Mouse (Mus musculus) kidney, postnatal 0 days (tissue): Measurements from ENCODE around the gene Vrtn. TPM values are rescaled to one million over a fixed set of nuclear protein-coding genes. Genes with fewer than 3 reads are reported as not detected.

Experiments
- ATAC-seq: fragments of 200-750 bp; cut with Nextera tagmentation; replicated peaks from 2 replicates; pipeline ENCODE4 v1.8.0; 2017; ENCODE audit warnings: low read depth, moderate number of reproducible peaks, moderate TSS enrichment, moderate library complexity; ENCODE audit not compliant: low FRiP score
- DNase-seq: peaks from one replicate; pipeline ENCODE4 v3.0.0-alpha.2; 2016; ENCODE audit warnings: low spot score
- H3K27ac ChIP-seq: fragments of 300-500 bp; sonication (generic); 2 replicates; pipeline ENCODE4 v1.5.1; 2014; ENCODE audit warnings: mild to moderate bottlenecking
- H3K27me3 ChIP-seq: fragments of 300-500 bp; sonication (generic); 2 replicates; pipeline ENCODE4 v1.6.1; 2014; ENCODE audit warnings: low read length, mixed read lengths; ENCODE audit not compliant: insufficient read depth
- H3K36me3 ChIP-seq: fragments of 300-500 bp; sonication (generic); 2 replicates; pipeline ENCODE4 v1.6.1; 2014; ENCODE audit warnings: low read length, mixed read lengths; ENCODE audit not compliant: insufficient read depth
- H3K4me1 ChIP-seq: fragments of 300-500 bp; sonication (generic); replicated peaks from 2 replicates; pipeline ENCODE4 v1.6.1; 2014; ENCODE audit warnings: antibody characterized with exemption, low read length, mixed read lengths; ENCODE audit not compliant: insufficient read depth
- H3K4me2 ChIP-seq: fragments of 300-500 bp; sonication (generic); 2 replicates; pipeline ENCODE4 v1.6.1; 2014; ENCODE audit warnings: mild to moderate bottlenecking, low read length, moderate library complexity, mixed read lengths
- H3K4me3 ChIP-seq: fragments of 300-500 bp; sonication (generic); replicated peaks from 2 replicates; pipeline ENCODE4 v1.5.1; 2014; ENCODE audit warnings: low read depth, low read length
- H3K9ac ChIP-seq: fragments of 300-500 bp; sonication (generic); 2 replicates; pipeline ENCODE4 v1.6.1; 2014; ENCODE audit warnings: low read depth, low read length
- H3K9me3 ChIP-seq: fragments of 300-500 bp; sonication (generic); replicated peaks from 2 replicates; pipeline ENCODE4 v1.6.1; 2016; ENCODE audit warnings: low read length, inconsistent platforms, mixed read lengths
- CTCF ChIP-seq: IDR thresholded peaks from 2 replicates; pipeline ENCODE4 v1.5.1; 2016; ENCODE audit warnings: antibody characterized with exemption, low read depth, mild to moderate bottlenecking, moderate library complexity
- WGBS: fragments of 180-500 bp; shearing (Covaris S2); extraction: QIAGEN DNeasy Blood & Tissue Kit; methylation state at CpG from one replicate; pipeline ENCODE4 v1.1.7; 2014; 5-methylcytosine and 5-hydroxymethylcytosine counted together
- polyA plus RNA-seq: library from polyadenylated mRNA; unstranded; fragments of >200 nt; fragmentation: Nextera tagmentation; extraction: Ambion mirVana; gene quantifications from 2 replicates; pipeline ENCODE4 v1.2.1, GENCODE M21; 2015

The Vrtn gene
- polyA plus RNA-seq, 1 experiment from 2014 or later, result not detected

- H3K27me3 ChIP-seq, result no peaks in the 10 kb centered on the region
- no peaks in the 10 kb centered on the region for H3K9me3 ChIP-seq
- no peak for TF ChIP-seq CTCF
- no peaks in the 10 kb centered on the region for H3K4me1 ChIP-seq
- ATAC-seq (no peak), DNase-seq (no peak)
- 48% methylated on average over 14 of the region's 14 CpGs for WGBS
- no peak overlapping the region for H3K27ac ChIP-seq
- H3K4me2 ChIP-seq, result no peak overlapping the region
- no peak overlapping the region for H3K4me3 ChIP-seq
- no peak overlapping the region for H3K9ac ChIP-seq
- no peaks in the 10 kb centered on the region for H3K36me3 ChIP-seq
These were observed 34.1 kb downstream of the Vrtn start for GRCm38 (mm10) chr12:84674666-84675526.

DNA sequence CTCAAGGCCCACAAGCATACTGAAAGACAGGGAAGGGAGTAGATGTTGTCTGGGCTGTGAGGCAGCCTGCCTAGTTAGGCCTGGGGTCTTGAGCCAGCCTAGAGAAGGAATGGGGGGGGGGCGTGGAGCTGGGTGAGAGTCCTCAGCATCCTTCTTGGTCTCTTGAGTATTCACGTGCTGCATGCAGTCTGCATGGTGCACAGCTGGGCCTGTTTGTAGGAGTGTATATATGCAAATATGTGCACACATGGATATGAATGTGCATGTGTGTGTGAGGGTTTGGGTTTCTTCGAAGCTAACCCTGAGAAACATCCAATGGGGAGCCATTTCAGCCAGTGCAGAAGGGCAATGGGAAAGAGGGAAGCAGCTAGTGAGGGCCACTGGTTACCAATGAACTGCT lies 35.2 kb downstream of the Vrtn start:
- H3K9me3 ChIP-seq, result no peaks in the 10 kb centered on the region
- H3K27me3 ChIP-seq, result no peaks in the 10 kb centered on the region
- WGBS, result 83% methylated on average over 3 of the region's 3 CpGs
- H3K4me3 ChIP-seq, result no peak overlapping the region
- DNase-seq (no peak), ATAC-seq (no peak)
- H3K36me3 ChIP-seq, result no peaks in the 10 kb centered on the region
- no peaks in the 10 kb centered on the region for H3K4me1 ChIP-seq
- TF ChIP-seq CTCF, result no peak
- no peak overlapping the region for H3K27ac ChIP-seq
- H3K9ac ChIP-seq, result no peak overlapping the region
- no peak overlapping the region for H3K4me2 ChIP-seq

- Histone ChIP-seq H3K36me3 (no peaks in the 10 kb centered on the region), H3K9me3 (no peaks in the 10 kb centered on the region), H3K27ac (no peak overlapping the region), H3K4me3 (no peak overlapping the region), H3K4me2 (no peak overlapping the region), H3K9ac (no peak overlapping the region), H3K4me1 (no peaks in the 10 kb centered on the region), H3K27me3 (no peaks in the 10 kb centered on the region)
- DNase-seq (no peak), ATAC-seq (no peak)
- no peak for TF ChIP-seq CTCF
- WGBS, result 63% methylated on average over 7 of the region's 7 CpGs
These were observed 43.8 kb downstream of the Vrtn start for GRCm38 (mm10) chr12:84684569-84684968.

DNA sequence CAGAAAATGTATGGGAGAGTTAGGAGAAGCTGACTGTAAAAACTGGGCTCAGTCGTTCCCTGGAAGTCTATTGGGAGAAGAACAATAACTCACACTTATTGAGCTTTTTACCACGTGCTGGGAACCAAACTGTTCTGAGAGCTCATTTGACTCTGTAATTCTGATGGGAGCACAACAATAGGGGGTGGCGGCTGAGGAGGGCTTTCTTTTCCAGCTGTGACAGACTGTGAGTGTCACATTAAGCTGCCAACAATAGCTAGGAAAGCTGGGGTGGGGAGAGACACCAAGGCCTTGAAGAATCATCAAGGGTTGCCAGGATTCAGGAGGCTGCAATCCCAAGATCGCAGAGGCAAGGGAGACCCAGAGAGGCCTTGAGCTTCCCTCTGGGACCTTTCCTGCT lies 45.4 kb downstream of the Vrtn start:
- Histone ChIP-seq H3K4me3 (no peak overlapping the region), H3K9me3 (no peaks in the 10 kb centered on the region)
- WGBS, result 41% methylated on average over 4 of the region's 4 CpGs

DNA sequence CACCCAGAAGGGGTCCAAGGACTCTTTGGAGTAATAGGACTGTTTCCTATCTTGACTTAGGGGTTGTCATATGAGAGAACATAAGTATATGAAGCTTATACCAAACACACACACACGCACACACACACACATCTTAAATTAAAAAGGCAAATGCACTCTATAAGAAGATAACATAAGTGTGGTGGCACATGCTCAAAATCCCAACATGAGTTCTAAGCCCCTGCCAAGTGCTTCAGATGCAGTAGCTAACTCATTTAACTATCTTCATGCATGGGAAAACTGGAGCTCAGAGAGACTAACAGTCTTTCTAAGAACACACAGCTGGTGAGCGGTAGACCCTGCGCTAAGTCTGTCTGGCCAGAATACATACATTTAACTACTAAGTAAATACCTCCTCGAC lies 46.7 kb downstream of the Vrtn start:
- 84% methylated on average over 4 of the region's 4 CpGs for WGBS
- no peaks in the 10 kb centered on the region for H3K9me3 ChIP-seq
- ATAC-seq (no peak), DNase-seq (no peak)
- H3K4me2 ChIP-seq, result no peak overlapping the region
- no peaks in the 10 kb centered on the region for H3K27me3 ChIP-seq
- no peaks in the 10 kb centered on the region for H3K4me1 ChIP-seq
- no peak for TF ChIP-seq CTCF
- no peak overlapping the region for H3K9ac ChIP-seq
- no peaks in the 10 kb centered on the region for H3K36me3 ChIP-seq
- H3K4me3 ChIP-seq, result no peak overlapping the region
- no peak overlapping the region for H3K27ac ChIP-seq

More for the DNA sequence above, 45.4 kb downstream of the Vrtn start:
- no peak for TF ChIP-seq CTCF
- Histone ChIP-seq H3K4me1 (no peaks in the 10 kb centered on the region), H3K4me2 (no peak overlapping the region), H3K27ac (no peak overlapping the region), H3K36me3 (no peaks in the 10 kb centered on the region), H3K27me3 (no peaks in the 10 kb centered on the region), H3K9ac (no peak overlapping the region)
- DNase-seq (no peak), ATAC-seq (no peak)

DNA sequence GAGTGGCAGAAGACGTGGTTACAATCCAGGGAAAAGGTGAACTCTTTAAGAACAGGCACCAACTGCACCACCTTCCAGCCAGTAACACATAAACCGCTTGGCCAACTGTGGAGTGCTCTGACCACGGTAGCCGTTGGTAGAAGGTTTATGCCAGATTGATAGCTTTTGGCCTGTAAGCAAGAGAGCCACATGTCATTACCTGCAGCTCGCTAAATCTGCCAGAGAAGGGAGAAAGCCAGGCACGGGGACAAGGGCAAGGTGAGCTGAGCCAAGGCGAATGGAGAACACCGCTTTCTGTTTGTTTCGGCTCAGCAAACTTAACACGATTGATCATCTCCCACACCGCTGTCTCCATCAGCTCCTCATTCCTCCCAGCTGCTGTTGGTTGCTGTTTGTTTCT lies 48.2 kb downstream of the Vrtn start:
- Histone ChIP-seq H3K27me3 (no peaks in the 10 kb centered on the region), H3K4me2 (no peak overlapping the region), H3K4me1 (no peaks in the 10 kb centered on the region), H3K9ac (no peak overlapping the region), H3K27ac (no peak overlapping the region), H3K4me3 (no peak overlapping the region), H3K36me3 (no peaks in the 10 kb centered on the region), H3K9me3 (no peaks in the 10 kb centered on the region)
- WGBS, result 80% methylated on average over 11 of the region's 11 CpGs
- TF ChIP-seq CTCF, result no peak
- DNase-seq, result no peak
- no peak for ATAC-seq
